Mouse (Mus musculus): Measurements from ENCODE around the gene Lenep. TPM values are rescaled to one million over a fixed set of nuclear protein-coding genes. Genes with fewer than 3 reads are reported as not detected.

Gene Lenep
- polyA plus RNA-seq, 1 experiment: 4.6 TPM

DNA sequence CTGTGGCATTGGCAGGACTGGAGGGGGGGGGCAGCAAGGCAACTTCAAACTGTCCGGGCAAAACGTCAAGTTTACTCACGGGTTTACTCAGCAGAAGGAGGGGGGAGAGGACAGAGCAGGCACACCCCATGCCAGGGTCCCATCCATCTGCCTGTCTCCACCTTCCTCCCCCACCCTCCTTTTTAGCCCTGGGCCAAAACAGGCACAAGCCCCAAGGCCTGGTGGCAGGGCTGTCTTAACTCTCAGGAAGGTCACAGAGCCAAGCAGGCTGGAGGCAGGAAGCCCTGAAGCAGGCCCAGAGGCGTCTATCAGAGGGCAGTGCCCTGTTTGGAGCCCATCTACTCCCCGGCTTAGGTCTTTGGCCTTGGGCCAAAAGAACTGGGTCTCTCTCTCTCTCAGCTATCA lies 12.5 kb downstream of the Lenep start:
- DNase-seq (ENCODE audit: low read depth): peak; percentile 16
- TF ChIP-seq POLR2A (IDR thresholded peaks at IDR 0.05; ENCODE audit: borderline replicate concordance, extremely low read depth, insufficient read depth, insufficient read length, poor library complexity, severe bottlenecking) (no peak), CTCF (IDR thresholded peaks at IDR 0.05; ENCODE audit: borderline replicate concordance, extremely low read depth, insufficient read depth, insufficient read length) (no peak)

DNA sequence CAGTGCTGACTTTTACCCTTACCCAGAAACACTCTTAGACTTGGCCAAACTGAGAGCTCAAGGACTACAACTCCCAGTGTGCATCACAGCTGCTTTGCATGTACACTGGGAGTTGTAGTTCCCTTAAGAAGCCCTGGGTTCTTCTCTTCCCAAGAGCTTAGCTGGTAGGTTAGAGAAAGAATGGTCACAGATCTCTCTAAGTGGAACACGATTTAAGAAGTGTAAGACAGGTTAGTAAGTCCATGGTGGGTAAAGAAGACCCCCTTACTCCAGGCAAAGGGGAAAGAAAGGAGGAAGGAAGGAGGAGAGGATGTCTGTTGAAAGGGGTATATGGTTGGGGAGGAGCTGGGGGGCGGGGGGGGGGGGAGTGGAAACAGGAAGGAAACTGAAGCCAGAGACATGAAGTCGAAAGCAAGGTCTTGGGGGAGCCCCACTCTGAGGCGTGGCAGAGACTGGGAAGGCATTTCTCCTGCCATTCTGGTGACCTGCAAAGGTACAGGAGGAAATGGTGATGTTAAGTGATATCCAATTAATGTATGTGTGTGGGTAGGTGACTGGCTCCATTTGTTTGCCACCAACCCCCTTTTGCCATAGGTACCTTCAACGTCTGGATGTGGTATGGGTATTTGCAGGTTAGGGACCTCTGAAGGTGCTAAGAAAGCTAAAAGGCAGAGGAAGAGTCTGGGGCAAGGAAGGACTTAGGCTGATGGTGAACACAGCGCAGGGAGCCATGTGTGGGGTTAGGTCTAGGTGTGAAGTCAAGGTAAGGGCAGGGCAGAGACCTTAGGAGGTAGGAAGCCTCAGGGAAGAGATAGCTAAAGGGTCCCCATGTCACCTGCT lies 13.5 kb downstream of the Lenep start:
- DNase-seq (ENCODE audit: low read depth): peak; percentile 82
- TF ChIP-seq CTCF (IDR thresholded peaks at IDR 0.05; ENCODE audit: borderline replicate concordance, extremely low read depth, insufficient read depth, insufficient read length) (no peak), POLR2A (IDR thresholded peaks at IDR 0.05; ENCODE audit: borderline replicate concordance, extremely low read depth, insufficient read depth, insufficient read length, poor library complexity, severe bottlenecking) (no peak)

DNA sequence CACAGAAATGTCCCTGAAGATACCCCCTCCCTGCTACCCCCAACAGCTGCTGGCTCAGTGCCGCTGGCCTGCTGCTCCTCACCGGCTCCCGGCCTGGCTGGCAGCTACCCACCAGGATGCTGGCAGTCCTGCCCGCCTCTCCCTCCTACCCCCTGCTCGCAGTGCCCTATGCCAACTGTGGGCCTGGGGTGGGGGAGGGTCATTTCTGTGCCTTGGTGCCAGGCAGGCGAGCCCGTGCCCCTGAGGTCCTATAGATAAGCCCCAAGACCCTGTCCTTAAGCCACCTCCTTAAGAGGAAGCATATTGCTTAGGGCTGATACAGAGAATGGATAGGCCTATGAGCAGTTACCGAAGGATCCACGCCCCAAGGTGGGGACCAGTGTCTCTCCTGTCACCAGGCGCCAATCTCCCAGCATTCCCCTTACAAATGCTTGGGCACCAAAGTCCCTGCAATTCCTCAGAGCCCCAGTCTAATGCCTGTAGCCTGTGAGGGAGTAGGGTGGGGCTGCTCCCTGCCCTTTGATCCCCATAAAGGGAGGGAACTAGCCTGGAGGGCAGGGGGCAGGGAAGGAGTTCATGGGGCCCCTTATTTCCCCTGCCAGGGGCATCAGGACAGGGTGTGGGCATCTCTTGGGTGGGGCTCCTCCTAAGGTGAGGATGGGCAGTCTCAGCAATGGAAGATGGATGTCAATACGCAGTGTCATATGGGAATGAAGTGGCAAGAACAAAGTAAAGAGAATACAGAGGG lies 14.3 kb downstream of the Lenep start:
- no peak for TF ChIP-seq POLR2A (IDR thresholded peaks at IDR 0.05; ENCODE audit: borderline replicate concordance, extremely low read depth, insufficient read depth, insufficient read length, poor library complexity, severe bottlenecking)
- DNase-seq (ENCODE audit: low read depth): peak; percentile 64

DNA sequence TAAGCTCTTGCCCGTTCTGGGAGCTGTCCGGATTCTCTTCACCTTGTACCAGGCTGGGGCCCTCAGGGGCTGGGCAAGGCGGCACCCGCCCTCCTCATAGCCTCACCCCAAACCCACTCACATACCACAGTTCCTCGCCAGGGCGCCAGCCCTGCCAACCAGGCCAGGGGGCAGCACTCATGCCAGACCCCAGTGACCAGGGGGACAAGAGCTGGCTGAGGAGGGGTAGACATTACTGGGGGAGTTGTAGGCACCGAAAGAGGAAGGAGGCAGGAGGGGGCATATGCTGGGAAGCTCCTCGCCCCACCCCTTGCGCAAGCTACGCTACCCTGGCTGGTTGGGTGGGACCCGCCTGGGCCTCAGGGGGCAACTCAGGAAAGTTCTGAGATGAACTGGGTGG lies 15.0 kb downstream of the Lenep start:
- no peak for DNase-seq (ENCODE audit: low read depth)
- TF ChIP-seq POLR2A (IDR thresholded peaks at IDR 0.05; ENCODE audit: borderline replicate concordance, extremely low read depth, insufficient read depth, insufficient read length, poor library complexity, severe bottlenecking) (no peak), CTCF (IDR thresholded peaks at IDR 0.05; ENCODE audit: borderline replicate concordance, extremely low read depth, insufficient read depth, insufficient read length) (no peak)

DNA sequence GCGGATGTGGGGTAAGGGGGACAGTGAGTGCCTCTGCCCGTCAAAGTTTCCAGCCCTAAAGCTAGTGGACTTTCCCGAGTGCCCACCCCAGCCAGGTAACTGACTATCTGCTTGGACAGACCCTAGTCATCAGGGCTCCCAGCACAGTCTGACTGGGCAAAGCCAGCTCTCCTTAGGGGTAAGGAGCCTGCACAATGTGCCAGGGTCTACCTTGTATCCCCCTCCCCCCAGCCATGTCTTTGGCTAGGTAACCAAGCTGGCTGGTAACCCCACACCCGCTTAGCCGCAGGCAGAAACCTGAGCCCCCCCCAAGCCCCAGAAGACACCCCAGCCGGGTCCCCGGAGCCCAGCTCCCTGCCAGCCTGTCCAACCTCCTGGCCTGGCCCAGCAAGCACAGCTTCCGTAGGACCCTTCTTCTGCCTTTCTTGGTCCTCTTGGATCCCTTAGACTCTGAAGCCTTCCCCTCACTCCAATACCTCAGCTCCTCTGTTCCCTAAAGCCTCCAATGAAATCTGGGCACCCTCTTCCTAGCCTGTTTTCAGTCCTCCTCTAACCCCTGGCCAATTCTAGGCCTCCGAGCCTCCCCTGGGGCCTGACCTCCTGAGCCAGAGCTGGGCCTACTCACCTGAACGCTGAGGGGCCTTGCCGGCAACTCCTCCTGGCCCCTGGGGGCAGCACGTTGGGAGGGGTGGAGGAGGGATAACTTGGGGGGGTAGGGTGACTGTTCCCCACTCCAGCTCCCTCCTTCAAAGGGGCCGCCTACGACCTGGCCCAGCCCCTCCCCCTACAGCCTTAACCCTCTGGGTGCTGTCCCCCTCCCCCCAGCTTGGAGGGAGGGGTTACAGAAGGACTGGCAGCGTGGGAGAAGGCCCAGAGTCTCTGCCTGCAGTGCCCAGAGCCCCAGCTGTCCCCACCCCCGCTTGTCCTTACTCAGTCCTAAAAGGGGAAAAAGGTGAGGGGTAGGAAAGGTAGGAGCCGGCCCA lies 15.9 kb downstream of the Lenep start:
- no peak for DNase-seq (ENCODE audit: low read depth)
- TF ChIP-seq POLR2A (IDR thresholded peaks at IDR 0.05; ENCODE audit: borderline replicate concordance, extremely low read depth, insufficient read depth, insufficient read length, poor library complexity, severe bottlenecking) (no peak), CTCF (IDR thresholded peaks at IDR 0.05; ENCODE audit: borderline replicate concordance, extremely low read depth, insufficient read depth, insufficient read length) (no peak)

DNA sequence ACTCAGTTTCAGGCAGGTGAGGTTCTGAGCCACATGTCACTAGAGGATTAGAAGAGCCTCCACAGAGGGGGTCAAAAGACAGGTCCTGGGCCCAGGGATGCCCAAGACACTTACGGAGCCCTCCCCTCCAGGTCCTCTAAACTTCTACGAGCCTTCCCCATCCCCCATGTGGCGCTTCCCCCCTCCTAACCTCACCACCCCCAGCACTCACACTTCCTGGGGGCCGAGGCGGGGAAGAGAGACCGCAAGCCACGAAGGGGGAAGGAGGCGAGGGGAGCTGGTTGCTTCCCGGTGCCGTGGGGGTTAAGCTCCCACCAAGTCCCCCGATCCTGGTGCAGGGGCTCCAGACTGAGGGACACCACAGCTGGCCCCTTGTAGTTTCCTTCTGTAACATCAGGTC lies 17.1 kb downstream of the Lenep start:
- no peak for DNase-seq (ENCODE audit: low read depth)
- no peak for TF ChIP-seq POLR2A (IDR thresholded peaks at IDR 0.05; ENCODE audit: borderline replicate concordance, extremely low read depth, insufficient read depth, insufficient read length, poor library complexity, severe bottlenecking)
- TF ChIP-seq CTCF (IDR thresholded peaks at IDR 0.05; ENCODE audit: borderline replicate concordance, extremely low read depth, insufficient read depth, insufficient read length): no peak

DNA sequence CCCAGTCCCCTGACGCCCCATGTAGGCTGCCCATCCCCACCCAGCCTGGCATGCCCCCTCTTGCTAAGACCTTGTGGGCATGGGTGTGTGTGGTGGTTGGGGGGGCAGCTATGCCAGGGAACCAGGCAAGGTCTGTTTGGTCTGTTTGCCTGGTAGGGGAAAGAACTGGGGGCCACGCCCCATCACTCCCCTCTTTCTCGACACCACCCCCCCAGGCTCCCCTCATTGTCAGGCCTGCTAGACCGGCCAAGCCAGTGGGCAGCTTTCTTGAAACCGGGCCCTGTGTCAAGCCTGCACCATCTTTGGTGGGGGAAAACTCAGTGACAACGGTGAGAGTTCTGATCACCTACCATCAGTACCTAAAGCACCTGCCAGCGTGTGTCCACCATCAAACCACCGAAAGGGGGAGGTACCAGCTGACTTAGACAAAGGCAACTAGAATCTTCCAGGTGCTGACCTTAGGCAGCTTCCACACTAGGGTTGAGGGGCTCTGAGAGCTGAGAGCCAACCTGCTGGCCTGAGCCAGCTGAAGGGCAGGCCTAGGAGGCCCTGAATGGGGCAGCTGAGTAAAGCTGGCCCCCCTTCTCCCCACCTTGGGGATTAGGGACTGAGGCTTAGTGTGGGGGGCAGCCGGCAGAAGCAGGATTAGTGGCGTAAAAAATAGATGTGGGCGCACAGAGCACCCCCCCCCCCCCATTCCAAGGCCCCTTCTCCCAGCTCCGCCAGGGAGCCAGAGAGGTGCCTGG lies 18.1 kb downstream of the Lenep start:
- DNase-seq (ENCODE audit: low read depth): peak; percentile 14
- TF ChIP-seq POLR2A (IDR thresholded peaks at IDR 0.05; ENCODE audit: borderline replicate concordance, extremely low read depth, insufficient read depth, insufficient read length, poor library complexity, severe bottlenecking): no peak
- TF ChIP-seq CTCF (IDR thresholded peaks at IDR 0.05; ENCODE audit: borderline replicate concordance, extremely low read depth, insufficient read depth, insufficient read length): no peak

DNA sequence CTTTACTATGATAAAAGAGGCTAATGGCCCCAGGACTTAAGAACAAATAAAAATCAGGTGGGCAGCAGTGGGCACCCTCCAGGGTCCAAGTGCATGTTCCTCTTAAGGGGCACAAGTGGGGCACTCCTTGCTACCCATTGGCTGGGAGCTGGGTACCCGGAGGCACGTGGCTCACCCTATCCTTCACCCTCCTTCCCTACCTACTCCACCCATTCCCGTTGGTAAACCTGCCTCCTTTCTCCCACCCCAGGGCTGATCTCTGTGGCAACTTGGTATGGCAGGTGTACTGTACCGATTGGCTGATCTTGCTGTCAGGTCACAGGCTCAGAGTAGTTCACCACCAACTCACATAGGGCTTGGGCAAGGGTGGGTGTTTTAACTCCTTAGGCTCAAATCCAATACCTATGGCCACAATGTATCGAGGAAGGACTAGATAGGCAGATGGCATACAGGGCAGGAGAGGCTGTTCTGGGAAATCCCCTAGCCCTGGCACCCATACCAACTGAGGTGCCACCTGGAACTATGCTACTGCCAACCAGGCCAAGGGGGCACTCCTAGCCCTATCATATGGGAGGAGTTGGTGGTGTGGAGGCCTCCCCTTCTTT lies 18.8 kb downstream of the Lenep start:
- DNase-seq (ENCODE audit: low read depth): no peak
- TF ChIP-seq CTCF (IDR thresholded peaks at IDR 0.05; ENCODE audit: borderline replicate concordance, extremely low read depth, insufficient read depth, insufficient read length) (no peak), POLR2A (IDR thresholded peaks at IDR 0.05; ENCODE audit: borderline replicate concordance, extremely low read depth, insufficient read depth, insufficient read length, poor library complexity, severe bottlenecking) (no peak)

DNA sequence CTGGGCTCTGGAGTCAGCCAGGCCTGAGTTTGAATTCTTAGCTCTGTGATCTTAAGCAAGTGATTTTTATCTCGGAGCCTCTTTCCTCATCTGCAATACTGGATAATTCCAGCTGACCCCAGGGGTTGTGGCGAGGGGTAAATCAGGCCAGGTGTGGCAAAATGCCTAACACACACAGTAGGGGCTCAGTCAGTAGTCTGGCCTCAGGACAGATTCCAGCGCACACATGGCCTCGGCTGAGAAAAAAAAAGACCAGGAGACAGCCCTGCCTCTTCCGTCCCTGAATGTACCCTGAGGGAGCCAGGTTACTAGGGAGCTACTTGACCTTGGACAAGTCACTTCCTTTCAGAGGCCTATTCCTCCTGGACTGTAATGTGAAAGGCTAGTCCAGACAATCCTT lies 19.6 kb downstream of the Lenep start:
- no peak for DNase-seq (ENCODE audit: low read depth)

More for the DNA sequence above, 19.6 kb downstream of the Lenep start:
- no peak for TF ChIP-seq CTCF (IDR thresholded peaks at IDR 0.05; ENCODE audit: borderline replicate concordance, extremely low read depth, insufficient read depth, insufficient read length)

Measured in brain, embryonic 14.5 days (tissue).